Mouse (Mus musculus): ENCODE measurements around the gene Btnl1. TPM values are rescaled to one million over a fixed set of nuclear protein-coding genes. Genes with fewer than 3 reads are reported as not detected.
A peak's percentile ranks its signal among the peaks of the same experiment; 100 is the strongest.

Gene Btnl1
- polyA plus RNA-seq, 1 experiment from 2014 or later = 9.4 TPM

DNA sequence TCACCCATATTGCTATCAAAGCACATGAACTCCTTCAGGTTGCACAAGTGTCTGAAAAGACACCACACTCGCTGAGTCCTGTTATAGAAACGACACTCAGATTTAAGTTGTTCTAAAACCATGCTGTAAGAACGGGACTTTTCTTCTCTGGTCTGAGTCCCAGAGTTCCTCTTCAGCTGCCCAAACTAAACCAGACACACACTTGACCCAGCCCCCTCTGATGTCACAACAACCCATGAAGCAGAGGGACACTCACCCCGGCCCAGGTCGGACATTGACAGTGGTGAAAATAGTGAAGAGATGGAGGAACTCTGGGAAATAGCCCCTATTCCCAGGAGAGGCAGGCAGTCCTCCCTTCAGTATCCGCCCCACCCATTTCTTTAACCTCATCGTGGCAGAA, 14.6 kb downstream of the Btnl1 start:
- Histone ChIP-seq H3K27ac (no peak overlapping the region), H3K4me3 (replicated peaks) (no peak overlapping the region), H3K27me3 (replicated peaks) (no peaks in the 10 kb centered on the region), H3K36me3 (no peaks in the 10 kb centered on the region), H3K9me3 (no peaks in the 10 kb centered on the region), H3K4me1 (replicated peaks) (peaks cover 5% of the 10 kb centered on the region; the same call in 1 of the 2 replicates), H3K9ac (no peak overlapping the region), H3K4me2 (replicated peaks) (peak overlapping the region; percentile 69; the same call in 1 of the 2 replicates)
- 63% methylated on average over 7 of the region's 7 CpGs for WGBS
- ATAC-seq = no peak

DNA sequence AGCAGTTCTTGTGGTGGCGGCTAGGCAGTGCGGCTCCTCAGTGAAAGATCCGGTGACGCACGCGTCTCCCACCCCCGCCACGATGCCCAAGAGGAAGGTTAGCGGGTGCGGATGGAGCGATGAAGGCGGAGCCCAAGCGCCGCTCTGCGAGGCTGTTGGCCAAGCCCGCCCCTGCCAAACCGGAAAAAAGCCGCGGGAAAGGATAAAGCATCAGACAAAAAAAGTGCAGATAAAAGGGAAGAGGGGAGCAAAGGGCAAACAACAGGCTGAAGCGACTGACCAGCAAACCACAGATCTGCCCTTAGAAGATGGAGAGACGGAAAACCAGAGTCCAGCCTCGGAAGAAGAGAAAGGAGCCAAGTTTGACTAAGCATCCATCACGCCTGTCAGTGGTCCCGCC, 15.4 kb downstream of the Btnl1 start:
- ATAC-seq = peak; percentile 56; the same call in 1 of the 2 replicates
- Histone ChIP-seq H3K36me3 (no peaks in the 10 kb centered on the region), H3K4me3 (replicated peaks) (peak overlapping the region; percentile 35), H3K4me2 (replicated peaks) (peak overlapping the region; percentile 69), H3K27me3 (replicated peaks) (no peaks in the 10 kb centered on the region), H3K4me1 (replicated peaks) (peaks cover 5% of the 10 kb centered on the region; the same call in 1 of the 2 replicates), H3K9me3 (no peaks in the 10 kb centered on the region), H3K27ac (no peak overlapping the region), H3K9ac (peak overlapping the region; percentile 32)
- WGBS = 5% methylated on average over 24 of the region's 24 CpGs

DNA sequence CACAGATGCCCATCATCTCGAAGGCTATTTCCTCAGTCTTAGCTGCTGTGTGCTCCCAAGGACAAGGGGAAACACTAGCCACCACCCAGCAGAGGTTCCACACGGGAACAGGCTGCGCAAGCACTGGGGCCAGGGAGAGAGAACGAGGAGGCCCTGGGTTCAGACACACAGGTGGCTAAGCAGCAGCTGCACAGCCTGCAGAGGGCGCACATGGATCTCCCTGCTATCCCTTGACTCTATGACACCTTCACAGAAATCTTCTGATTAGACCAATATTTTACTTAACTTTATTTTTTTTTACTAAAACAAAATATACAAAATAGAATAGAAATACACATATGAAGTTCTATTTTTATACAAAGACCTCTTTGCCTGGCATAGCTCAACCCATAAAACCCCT, 20.4 kb downstream of the Btnl1 start:
- Histone ChIP-seq H3K9me3 (no peaks in the 10 kb centered on the region), H3K4me3 (replicated peaks) (no peak overlapping the region), H3K9ac (no peak overlapping the region), H3K4me1 (replicated peaks) (0 out of 2 replicates have a peak, but pooled peaks cover under 1% of the 10 kb centered on the region), H3K27me3 (replicated peaks) (0 out of 2 replicates have a peak, but pooled peaks cover 3% of the 10 kb centered on the region), H3K36me3 (no peaks in the 10 kb centered on the region), H3K27ac (no peak overlapping the region), H3K4me2 (replicated peaks) (no peak overlapping the region)
- 66% methylated on average over 5 of the region's 5 CpGs for WGBS
- ATAC-seq = no peak

DNA sequence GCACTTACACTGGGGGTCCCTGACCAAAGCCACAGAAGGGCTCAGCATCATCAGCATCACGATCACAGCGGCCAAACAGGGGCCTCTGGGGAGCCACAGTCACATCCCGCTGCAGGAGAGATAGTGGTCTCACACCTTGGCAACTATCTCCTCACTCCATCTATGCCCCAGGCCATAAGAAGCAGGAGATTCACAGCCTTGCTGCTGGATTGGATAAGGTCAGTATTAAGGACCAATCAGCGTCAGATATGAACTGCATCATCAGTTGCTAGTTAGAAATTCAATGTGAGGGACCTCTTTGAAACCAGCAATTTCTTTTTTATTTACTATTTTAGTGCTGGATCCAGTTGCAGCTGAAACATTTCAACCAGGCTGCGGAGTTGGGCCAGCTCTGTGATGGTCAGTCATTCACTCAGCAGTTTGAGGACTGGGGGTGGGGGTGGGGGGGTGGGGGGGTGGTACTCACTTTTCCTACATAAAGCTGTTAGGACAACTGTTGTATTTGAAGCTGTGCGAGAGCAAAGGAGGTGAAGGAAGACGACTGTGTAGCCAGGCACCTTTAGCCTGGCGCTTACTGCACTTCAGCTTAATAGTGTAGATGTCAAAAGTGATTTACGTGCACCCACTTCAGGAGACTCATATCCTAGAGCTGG, 21.3 kb downstream of the Btnl1 start:
- H3K27ac ChIP-seq = no peak overlapping the region
- 14% methylated on average over 9 of the region's 9 CpGs for WGBS
- peak; percentile 89 for ATAC-seq

DNA sequence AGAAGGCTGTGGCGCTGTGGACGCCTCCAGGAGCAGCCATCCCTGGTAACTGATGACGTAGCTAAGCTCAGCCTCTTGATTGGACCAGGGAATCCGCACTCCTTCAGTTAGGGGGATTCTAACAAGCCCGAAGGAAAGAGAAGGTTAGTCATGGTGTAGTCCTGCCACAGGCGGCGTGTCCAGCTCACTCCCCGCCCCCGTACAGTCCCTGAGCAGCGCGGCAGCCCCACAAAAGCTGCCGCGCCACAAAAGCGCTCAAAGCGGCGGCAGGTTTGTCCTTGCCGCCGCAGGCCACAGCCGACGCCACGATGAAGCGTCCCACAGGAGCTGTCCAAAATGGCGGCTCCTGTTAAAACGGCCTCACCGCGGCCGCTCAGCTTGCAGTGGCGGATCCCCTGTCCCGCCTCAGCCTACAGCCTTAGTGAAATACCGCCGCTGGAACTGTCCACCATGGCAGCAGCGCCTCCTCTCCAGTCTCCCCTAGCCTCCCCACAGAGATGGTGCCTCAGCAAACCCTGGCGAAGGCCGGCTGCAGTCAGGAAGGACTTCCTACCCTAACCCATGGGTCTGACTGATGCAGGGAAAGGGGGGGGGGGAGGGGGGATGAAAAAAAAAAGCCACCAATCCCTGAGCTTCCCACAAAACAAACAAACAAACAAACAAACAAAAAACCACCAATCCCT, 21.9 kb downstream of the Btnl1 start, which contains the start of gene BC051142:
BC051142 (plus strand) TSS at position 110 of the 683 bp plus-strand sequence.
- WGBS = 4% methylated on average over 34 of the region's 34 CpGs
- Histone ChIP-seq H3K4me1 (replicated peaks) (no peaks in the 10 kb centered on the region), H3K4me2 (replicated peaks) (peak within 1 kb of the TSS; percentile 83), H3K9ac (peak within 1 kb of the TSS; percentile 60), H3K4me3 (replicated peaks) (peak within 1 kb of the TSS; percentile 57), H3K27me3 (replicated peaks) (0 out of 2 replicates have a peak, but pooled peaks cover 3% of the 10 kb centered on the region), H3K36me3 (no peaks in the 10 kb centered on the region), H3K9me3 (no peaks in the 10 kb centered on the region), H3K27ac (peak within 1 kb of the TSS; percentile 79)
- peak; percentile 98 for ATAC-seq

More for the DNA sequence above, 21.3 kb downstream of the Btnl1 start:
- Histone ChIP-seq H3K4me2 (replicated peaks) (peak overlapping the region; percentile 83), H3K36me3 (no peaks in the 10 kb centered on the region), H3K4me3 (replicated peaks) (peak overlapping the region; percentile 57), H3K27me3 (replicated peaks) (0 out of 2 replicates have a peak, but pooled peaks cover 3% of the 10 kb centered on the region), H3K9me3 (no peaks in the 10 kb centered on the region), H3K4me1 (replicated peaks) (no peaks in the 10 kb centered on the region), H3K9ac (no peak overlapping the region)

DNA sequence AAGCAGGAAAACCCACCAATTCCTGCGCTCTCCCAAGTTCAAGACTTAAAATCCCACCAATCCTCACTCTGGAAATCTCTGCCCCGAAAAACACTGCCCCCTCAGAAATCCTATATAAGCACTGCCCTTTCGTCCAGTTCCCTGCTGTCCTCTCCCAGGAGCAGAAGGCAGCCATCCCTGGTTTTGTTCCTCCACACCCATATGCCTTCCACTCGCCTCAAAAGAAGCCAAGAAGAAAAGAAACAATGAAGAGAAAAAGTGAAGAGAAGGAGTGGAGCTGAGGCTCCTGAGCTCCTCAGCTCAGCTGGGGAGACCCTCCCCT, 22.4 kb downstream of the Btnl1 start:
- H3K9ac ChIP-seq = no peak overlapping the region
- no peaks in the 10 kb centered on the region for H3K36me3 ChIP-seq
- H3K4me3 ChIP-seq (replicated peaks) = peak overlapping the region; percentile 57
- H3K4me2 ChIP-seq (replicated peaks) = peak overlapping the region; percentile 83; the same call in 1 of the 2 replicates
- WGBS = 65% methylated on average over 4 of the region's 4 CpGs
- H3K4me1 ChIP-seq (replicated peaks) = no peaks in the 10 kb centered on the region
- H3K27ac ChIP-seq = no peak overlapping the region
- 0 out of 2 replicates have a peak, but pooled peaks cover 3% of the 10 kb centered on the region for H3K27me3 ChIP-seq (replicated peaks)
- no peak for ATAC-seq
- no peaks in the 10 kb centered on the region for H3K9me3 ChIP-seq

DNA sequence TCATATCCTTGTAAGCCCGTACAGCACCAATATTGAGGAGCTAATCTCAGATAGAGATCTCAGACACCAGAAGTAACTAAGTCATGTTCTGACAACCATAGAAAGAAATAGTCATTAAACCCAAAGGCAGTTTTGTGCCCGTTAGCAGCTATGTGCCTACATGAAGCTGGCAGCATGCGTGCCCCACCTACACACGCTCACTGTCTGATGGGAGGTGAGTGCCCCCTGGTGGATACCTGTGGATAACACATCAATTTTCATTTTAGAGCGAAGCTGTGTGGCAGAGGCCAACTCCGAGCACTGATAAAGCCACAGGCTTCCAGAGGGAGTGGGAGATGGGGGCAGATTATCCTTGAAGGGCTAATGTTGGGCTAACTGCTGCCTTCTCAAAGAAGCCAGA, 34.2 kb downstream of the Btnl1 start:
- H3K27me3 ChIP-seq (replicated peaks) = no peaks in the 10 kb centered on the region; the same call in 1 of the 2 replicates
- H3K9me3 ChIP-seq = no peaks in the 10 kb centered on the region

DNA sequence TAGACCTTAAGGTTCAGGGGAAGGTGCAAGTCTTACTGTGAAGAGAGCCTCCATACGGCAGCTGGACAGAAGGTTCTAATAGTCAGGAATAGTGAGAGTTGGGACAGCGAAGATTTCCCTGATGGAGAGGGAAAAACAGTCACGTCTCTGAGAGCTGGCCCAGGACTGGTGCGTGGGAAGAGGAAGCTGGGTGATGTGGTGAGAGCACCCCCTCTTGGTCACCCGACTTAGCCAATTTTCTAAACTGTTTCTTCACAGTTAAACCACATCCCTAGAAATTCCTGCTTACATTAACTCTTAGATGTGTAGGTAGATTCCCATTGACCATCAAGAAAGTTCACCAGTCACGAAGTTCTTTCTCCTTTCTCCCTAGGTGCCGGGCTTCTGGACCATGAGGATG, 43.1 kb downstream of the Btnl1 start:
- no peaks in the 10 kb centered on the region for H3K4me1 ChIP-seq (replicated peaks)
- no peak overlapping the region for H3K9ac ChIP-seq
- 71% methylated on average over 7 of the region's 7 CpGs for WGBS

More for the DNA sequence above, 34.2 kb downstream of the Btnl1 start:
- 25% methylated on average over 6 of the region's 6 CpGs for WGBS
- Histone ChIP-seq H3K4me3 (replicated peaks) (no peak overlapping the region), H3K4me1 (replicated peaks) (no peaks in the 10 kb centered on the region), H3K9ac (no peak overlapping the region), H3K36me3 (no peaks in the 10 kb centered on the region), H3K27ac (no peak overlapping the region), H3K4me2 (replicated peaks) (no peak overlapping the region)
- ATAC-seq = 0 out of 2 replicates have a peak, but pooled peaks have one; percentile 49

DNA sequence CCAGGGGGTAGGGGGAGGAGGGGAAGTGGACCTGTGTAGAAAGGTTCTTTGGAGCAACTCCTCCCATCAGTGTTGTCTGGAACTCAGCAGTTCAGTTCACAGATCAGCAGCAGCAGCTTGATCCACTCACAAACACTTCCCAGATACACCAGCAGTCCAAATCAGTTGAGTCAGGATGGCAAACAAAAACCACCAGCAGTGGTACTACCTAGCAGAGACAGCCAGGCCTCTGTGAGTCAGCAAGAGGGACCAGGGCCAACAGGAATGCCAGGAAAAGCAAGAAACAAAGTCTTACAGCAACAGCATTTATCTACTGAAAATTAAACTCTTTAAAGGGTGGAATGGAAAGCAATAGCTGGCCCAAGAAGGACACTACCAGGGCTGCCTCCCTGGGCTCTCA, 50.7 kb downstream of the Btnl1 start:
- no peaks in the 10 kb centered on the region for H3K4me1 ChIP-seq (replicated peaks)
- no peak overlapping the region for H3K27ac ChIP-seq
- no peaks in the 10 kb centered on the region for H3K9me3 ChIP-seq
- no peak overlapping the region for H3K4me3 ChIP-seq (replicated peaks)
- ATAC-seq = no peak
- no peaks in the 10 kb centered on the region for H3K36me3 ChIP-seq
- no peak overlapping the region for H3K4me2 ChIP-seq (replicated peaks)
- no peaks in the 10 kb centered on the region for H3K27me3 ChIP-seq (replicated peaks)
- H3K9ac ChIP-seq = no peak overlapping the region

More for the DNA sequence above, 43.1 kb downstream of the Btnl1 start:
- H3K4me2 ChIP-seq (replicated peaks) = no peak overlapping the region
- no peaks in the 10 kb centered on the region; the same call in 1 of the 2 replicates for H3K27me3 ChIP-seq (replicated peaks)
- H3K36me3 ChIP-seq = no peaks in the 10 kb centered on the region
- no peak for ATAC-seq
- H3K9me3 ChIP-seq = no peaks in the 10 kb centered on the region
- no peak overlapping the region for H3K27ac ChIP-seq
- H3K4me3 ChIP-seq (replicated peaks) = no peak overlapping the region

Other genes with a start within 250 kb of the Btnl1 start
- 0.68 and 0.83 TPM in 2 replicates for gene H2-DMb2, start 233.8 kb upstream of the Btnl1 start, polyA plus RNA-seq (2015; fragmentation: Nextera tagmentation; extraction: Ambion mirVana)
- 3.2 TPM in 2 replicates for gene H2-DMb1, start 224.1 kb upstream of the Btnl1 start, polyA plus RNA-seq (2015; fragmentation: Nextera tagmentation; extraction: Ambion mirVana)
- gene Tap1, start 189.6 kb upstream of the Btnl1 start, polyA plus RNA-seq (2015; fragmentation: Nextera tagmentation; extraction: Ambion mirVana) = 6.2 and 6.9 TPM in 2 replicates
- gene Psmb9, start 189.4 kb upstream of the Btnl1 start, polyA plus RNA-seq (2015; fragmentation: Nextera tagmentation; extraction: Ambion mirVana) = 9.3 and 9.4 TPM in 2 replicates
- gene Psmb8, start 179.4 kb upstream of the Btnl1 start, polyA plus RNA-seq (2015; fragmentation: Nextera tagmentation; extraction: Ambion mirVana) = 15.5 and 16.9 TPM in 2 replicates
- 5.3 and 5.6 TPM in 2 replicates for gene Tap2, start 173.6 kb upstream of the Btnl1 start, polyA plus RNA-seq (2015; fragmentation: Nextera tagmentation; extraction: Ambion mirVana)
- gene H2-Ob, start 138.2 kb upstream of the Btnl1 start, polyA plus RNA-seq (2015; fragmentation: Nextera tagmentation; extraction: Ambion mirVana) = 0.06 and 0.13 TPM in 2 replicates
- gene H2-Ab1, start 119.4 kb upstream of the Btnl1 start, polyA plus RNA-seq (2015; fragmentation: Nextera tagmentation; extraction: Ambion mirVana) = 17.1 and 21.4 TPM in 2 replicates
- 10.2 TPM in 2 replicates for gene H2-Aa, start 89.3 kb upstream of the Btnl1 start, polyA plus RNA-seq (2015; fragmentation: Nextera tagmentation; extraction: Ambion mirVana)
- 6.9 and 7.4 TPM in 2 replicates for gene H2-Eb1, start 71.3 kb upstream of the Btnl1 start, polyA plus RNA-seq (2015; fragmentation: Nextera tagmentation; extraction: Ambion mirVana)
- gene H2-Eb2, start 51.5 kb upstream of the Btnl1 start, polyA plus RNA-seq (2015; fragmentation: Nextera tagmentation; extraction: Ambion mirVana) = not detected in 2 replicates
- gene Btnl2, start 22.3 kb upstream of the Btnl1 start, polyA plus RNA-seq (2015; fragmentation: Nextera tagmentation; extraction: Ambion mirVana) = 3.7 and 5.0 TPM in 2 replicates
- 0.34 and 0.59 TPM in 2 replicates for gene BC051142, start 21.7 kb downstream of the Btnl1 start, polyA plus RNA-seq (2015; fragmentation: Nextera tagmentation; extraction: Ambion mirVana)
- gene Btnl4, start 100.2 kb downstream of the Btnl1 start, polyA plus RNA-seq (2015; fragmentation: Nextera tagmentation; extraction: Ambion mirVana) = 12.7 and 13.6 TPM in 2 replicates
- 13.1 and 15.2 TPM in 2 replicates for gene Btnl6, start 140.2 kb downstream of the Btnl1 start, polyA plus RNA-seq (2015; fragmentation: Nextera tagmentation; extraction: Ambion mirVana)
- gene Notch4, start 187.1 kb downstream of the Btnl1 start, polyA plus RNA-seq (2015; fragmentation: Nextera tagmentation; extraction: Ambion mirVana) = 2.9 and 5.8 TPM in 2 replicates
- gene Gpsm3, start 212.7 kb downstream of the Btnl1 start, polyA plus RNA-seq (2015; fragmentation: Nextera tagmentation; extraction: Ambion mirVana) = 10.1 TPM in 2 replicates
- gene Pbx2, start 214.1 kb downstream of the Btnl1 start, polyA plus RNA-seq (2015; fragmentation: Nextera tagmentation; extraction: Ambion mirVana) = 8.0 and 8.8 TPM in 2 replicates
- 2.7 and 3.0 TPM in 2 replicates for gene Ager, start 220.7 kb downstream of the Btnl1 start, polyA plus RNA-seq (2015; fragmentation: Nextera tagmentation; extraction: Ambion mirVana)
- 165 and 174 TPM in 2 replicates for gene Rnf5, start 226.6 kb downstream of the Btnl1 start, polyA plus RNA-seq (2015; fragmentation: Nextera tagmentation; extraction: Ambion mirVana)
- 51.2 and 60.8 TPM in 2 replicates for gene Agpat1, start 227.1 kb downstream of the Btnl1 start, polyA plus RNA-seq (2015; fragmentation: Nextera tagmentation; extraction: Ambion mirVana)
- gene Egfl8, start 238.8 kb downstream of the Btnl1 start, polyA plus RNA-seq (2015; fragmentation: Nextera tagmentation; extraction: Ambion mirVana) = 3.0 and 3.4 TPM in 2 replicates